Mouse (Mus musculus) heart, embryonic 14.5 days (tissue): ENCODE measurements around the gene Plxdc1. TPM values are rescaled to one million over a fixed set of nuclear protein-coding genes. Genes with fewer than 3 reads are reported as not detected.

Experiments
- ATAC-seq: fragments of 200-750 bp; cut with Nextera tagmentation; 2 replicates; pipeline ENCODE4 v1.8.0; 2017; ENCODE audit warnings: low read depth, moderate TSS enrichment; ENCODE audit not compliant: insufficient number of reproducible peaks, insufficient read depth, low FRiP score
- H3K27ac ChIP-seq, 2 experiments: fragments of 200-500 bp in 1 of 2; fragments of 300-500 bp in 1 of 2; sonication (generic) in 1 of 2; replicated peaks in 1 of 2; 2 replicates each; pipeline ENCODE4 v1.5.1; 2012 to 2014; ENCODE audit warnings: low read depth in 2 of 2, low read length in 2 of 2, control low read depth in 1 of 2, mild to moderate bottlenecking in 1 of 2, mixed read lengths in 1 of 2; ENCODE audit not compliant: control insufficient read depth in 1 of 2, insufficient read depth in 1 of 2
- H3K27me3 ChIP-seq: fragments of 300-500 bp; sonication (generic); 2 replicates; pipeline ENCODE4 v1.6.1; 2014; ENCODE audit warnings: mild to moderate bottlenecking, low read length, control low read depth; ENCODE audit not compliant: control insufficient read depth, insufficient read depth
- H3K36me3 ChIP-seq: fragments of 300-500 bp; sonication (generic); 2 replicates; pipeline ENCODE4 v1.6.1; 2014; ENCODE audit warnings: mild to moderate bottlenecking, control low read depth, low read length, mixed read lengths; ENCODE audit not compliant: control insufficient read depth, insufficient read depth
- H3K4me1 ChIP-seq, 2 experiments: fragments of 200-500 bp in 1 of 2; fragments of 300-500 bp in 1 of 2; sonication (generic) in 1 of 2; 2 replicates each; pipeline ENCODE4 v1.6.1; 2012 to 2014; ENCODE audit warnings: low read length in 2 of 2, control low read depth in 1 of 2, mixed read lengths in 1 of 2; ENCODE audit not compliant: control insufficient read depth in 2 of 2, insufficient read depth in 2 of 2
- H3K4me2 ChIP-seq: fragments of 300-500 bp; sonication (generic); 2 replicates; pipeline ENCODE4 v1.6.1; 2014; ENCODE audit warnings: mild to moderate bottlenecking, low read length
- H3K4me3 ChIP-seq, 2 experiments: fragments of 200-500 bp in 1 of 2; fragments of 300-500 bp in 1 of 2; sonication (generic) in 1 of 2; 2 replicates each; pipeline ENCODE4 v1.5.1; 2012 to 2014; ENCODE audit warnings: low read length in 2 of 2, mild to moderate bottlenecking in 2 of 2, control low read depth in 1 of 2, low read depth in 1 of 2, moderate library complexity in 1 of 2; ENCODE audit not compliant: control insufficient read depth in 1 of 2, insufficient read depth in 1 of 2
- H3K9ac ChIP-seq: fragments of 300-500 bp; sonication (generic); 2 replicates; pipeline ENCODE4 v1.6.1; 2014; ENCODE audit warnings: mild to moderate bottlenecking, low read length
- H3K9me3 ChIP-seq: fragments of 300-500 bp; sonication (generic); 2 replicates; pipeline ENCODE4 v1.6.1; 2016; ENCODE audit warnings: low read length, control low read depth; ENCODE audit not compliant: control insufficient read depth
- WGBS: fragments of 180-500 bp; shearing (Covaris S2); extraction: QIAGEN DNeasy Blood & Tissue Kit; methylation state at CpG from one replicate; pipeline ENCODE4 v1.1.7; 2014; 5-methylcytosine and 5-hydroxymethylcytosine counted together
- polyA plus RNA-seq: library from polyadenylated mRNA; unstranded; fragments of >200 nt; fragmentation: Nextera tagmentation; extraction: Ambion mirVana; gene quantifications from 2 replicates; pipeline ENCODE4 v1.2.1, GENCODE M21; 2014

Gene Plxdc1
- polyA plus RNA-seq, 1 experiment from 2014 or later: 0.66 TPM

DNA sequence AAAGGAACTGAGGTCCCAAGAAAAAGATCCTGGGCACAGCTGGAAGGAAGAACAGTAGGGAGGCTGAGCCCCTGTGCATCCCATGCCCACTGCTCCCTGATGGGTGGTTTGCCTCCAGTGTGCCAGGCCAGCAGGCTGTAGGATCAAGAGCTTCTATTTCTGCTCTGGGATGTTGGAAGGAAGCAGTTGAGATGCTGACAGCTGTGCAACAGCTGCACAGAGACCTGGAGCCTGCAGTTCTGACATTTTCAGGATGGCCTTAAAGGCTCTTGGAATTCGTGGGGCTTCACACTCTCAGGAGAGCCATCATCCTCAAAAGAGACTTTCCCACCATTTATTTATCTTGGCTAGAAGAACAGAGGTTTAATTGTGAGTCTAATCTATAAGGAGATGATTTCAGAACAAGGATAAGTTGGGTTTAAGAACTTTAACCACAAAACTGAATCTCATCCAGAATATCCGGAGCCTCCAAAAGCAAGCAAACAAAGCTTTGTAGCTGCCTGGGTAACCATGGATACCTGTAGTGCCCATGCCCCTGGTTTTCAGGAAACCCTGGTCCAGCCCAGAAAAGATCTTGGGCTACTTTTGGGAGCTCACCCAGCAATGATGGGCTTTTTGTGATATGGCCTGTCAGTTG, 48.7 kb downstream of the Plxdc1 start:
- H3K36me3 ChIP-seq: no peaks in the 10 kb centered on the region
- no peaks in the 10 kb centered on the region for H3K9me3 ChIP-seq
- ATAC-seq: no peak
- 44% methylated on average over 2 of the region's 2 CpGs for WGBS
- no peaks in the 10 kb centered on the region for H3K4me1 ChIP-seq
- no peak overlapping the region for H3K27ac ChIP-seq
- H3K4me2 ChIP-seq: no peak overlapping the region
- H3K27me3 ChIP-seq: no peaks in the 10 kb centered on the region
- no peak overlapping the region for H3K4me3 ChIP-seq
- H3K9ac ChIP-seq: no peak overlapping the region

- Histone ChIP-seq H3K27ac (no peak overlapping the region), H3K4me2 (no peak overlapping the region), H3K27me3 (no peaks in the 10 kb centered on the region), H3K36me3 (no peaks in the 10 kb centered on the region), H3K9ac (no peak overlapping the region), H3K9me3 (no peaks in the 10 kb centered on the region), H3K4me1 (no peaks in the 10 kb centered on the region), H3K4me3 (no peak overlapping the region)
- WGBS: 44% methylated on average over 3 of the region's 3 CpGs
- no peak for ATAC-seq
These were observed 49.5 kb downstream of the Plxdc1 start for GRCm38 (mm10) chr11:97936758-97937157.

DNA sequence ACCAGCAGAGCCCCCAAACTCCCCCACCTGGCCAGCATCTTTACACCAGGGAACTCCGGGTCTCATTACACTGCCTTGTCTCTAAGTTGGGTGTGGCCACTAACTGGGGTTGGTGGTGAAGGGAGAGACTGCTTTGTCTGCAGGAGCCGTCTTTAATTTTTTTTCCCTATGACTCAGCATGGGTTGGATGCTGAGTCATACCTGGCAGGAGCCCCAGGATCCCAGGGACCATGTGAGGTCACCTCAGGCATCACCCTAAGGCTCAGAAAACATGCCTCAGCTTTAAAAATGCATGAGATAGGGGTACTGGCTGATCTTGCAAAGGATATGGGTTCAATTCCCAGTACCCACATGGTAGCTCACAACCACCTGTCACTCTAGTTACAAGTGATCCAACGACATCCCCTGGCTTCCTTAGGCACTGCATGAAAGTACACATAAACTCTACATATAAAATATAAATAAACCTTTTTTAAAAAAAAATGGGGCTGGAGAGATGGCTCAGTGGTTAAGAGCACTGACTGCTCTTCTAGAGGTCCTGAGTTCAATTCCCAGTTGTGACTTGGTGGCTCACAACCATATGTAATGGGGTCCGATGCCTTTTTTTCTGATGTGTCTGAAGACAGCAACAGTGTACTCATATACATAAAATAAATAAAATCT, 50.2 kb downstream of the Plxdc1 start:
- ATAC-seq: no peak
- no peaks in the 10 kb centered on the region for H3K9me3 ChIP-seq
- WGBS: 53% methylated on average over 4 of the region's 4 CpGs

GRCm38 (mm10) chr11:97933553-97933952, 52.7 kb downstream of the Plxdc1 start:
- ATAC-seq: no peak
- 50% methylated on average over 1 of the region's 1 CpGs for WGBS
- Histone ChIP-seq H3K4me3 (no peak overlapping the region), H3K36me3 (no peaks in the 10 kb centered on the region), H3K9me3 (no peaks in the 10 kb centered on the region), H3K27ac (no peak overlapping the region), H3K4me2 (no peak overlapping the region), H3K27me3 (no peaks in the 10 kb centered on the region), H3K9ac (no peak overlapping the region), H3K4me1 (no peaks in the 10 kb centered on the region)

More for the DNA sequence above, 50.2 kb downstream of the Plxdc1 start:
- Histone ChIP-seq H3K27me3 (no peaks in the 10 kb centered on the region), H3K27ac (no peak overlapping the region), H3K36me3 (no peaks in the 10 kb centered on the region), H3K9ac (no peak overlapping the region), H3K4me2 (no peak overlapping the region), H3K4me3 (no peak overlapping the region), H3K4me1 (no peaks in the 10 kb centered on the region)

DNA sequence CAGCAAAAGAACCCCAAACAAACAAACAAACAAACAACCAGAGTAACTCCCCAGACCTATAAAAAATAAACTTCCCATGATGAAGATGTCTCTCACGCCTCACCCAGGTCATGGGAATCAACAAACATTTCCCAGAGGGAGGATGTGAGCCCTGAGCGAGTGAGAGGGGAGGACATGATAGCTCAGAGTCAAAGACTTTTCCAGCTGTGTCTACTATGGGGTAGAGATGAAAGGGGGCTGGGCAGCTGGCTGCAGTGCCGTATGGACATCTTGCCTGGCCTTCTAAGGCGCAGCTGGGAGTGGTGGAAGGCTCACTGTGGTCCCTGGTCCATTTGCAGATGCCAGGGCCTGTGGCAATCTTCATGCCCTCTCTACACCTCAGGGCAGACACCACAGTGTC, 57.3 kb downstream of the Plxdc1 start:
- no peaks in the 10 kb centered on the region for H3K4me1 ChIP-seq
- no peak overlapping the region for H3K4me2 ChIP-seq
- 70% methylated on average over 4 of the region's 4 CpGs for WGBS
- H3K36me3 ChIP-seq: no peaks in the 10 kb centered on the region
- H3K9ac ChIP-seq: no peak overlapping the region
- ATAC-seq: no peak
- H3K9me3 ChIP-seq: no peaks in the 10 kb centered on the region
- H3K27me3 ChIP-seq: no peaks in the 10 kb centered on the region
- H3K27ac ChIP-seq: no peak overlapping the region
- no peak overlapping the region for H3K4me3 ChIP-seq

GRCm38 (mm10) chr11:97924217-97924616, 62.0 kb downstream of the Plxdc1 start:
- Histone ChIP-seq H3K4me2 (no peak overlapping the region), H3K27me3 (no peaks in the 10 kb centered on the region), H3K36me3 (no peaks in the 10 kb centered on the region), H3K9ac (no peak overlapping the region), H3K9me3 (no peaks in the 10 kb centered on the region), H3K4me1 (no peaks in the 10 kb centered on the region), H3K4me3 (no peak overlapping the region), H3K27ac (no peak overlapping the region)
- WGBS: 90% methylated on average over 10 of the region's 10 CpGs
- no peak for ATAC-seq

GRCm38 (mm10) chr11:97923639-97924038, 62.6 kb downstream of the Plxdc1 start:
- no peaks in the 10 kb centered on the region for H3K9me3 ChIP-seq
- H3K9ac ChIP-seq: no peak overlapping the region
- no peaks in the 10 kb centered on the region for H3K4me1 ChIP-seq
- H3K4me2 ChIP-seq: no peak overlapping the region
- H3K36me3 ChIP-seq: no peaks in the 10 kb centered on the region
- 78% methylated on average over 9 of the region's 9 CpGs for WGBS
- no peaks in the 10 kb centered on the region for H3K27me3 ChIP-seq
- no peak for ATAC-seq
- H3K4me3 ChIP-seq: no peak overlapping the region
- no peak overlapping the region for H3K27ac ChIP-seq
